Mouse (Mus musculus): ENCODE results near the gene Exosc8. TPM values are rescaled to one million over a fixed set of nuclear protein-coding genes. Genes with fewer than 3 reads are reported as not detected.

Gene Exosc8
- polyA plus RNA-seq, 1 experiment from 2014 or later: 69.7 TPM

DNA sequence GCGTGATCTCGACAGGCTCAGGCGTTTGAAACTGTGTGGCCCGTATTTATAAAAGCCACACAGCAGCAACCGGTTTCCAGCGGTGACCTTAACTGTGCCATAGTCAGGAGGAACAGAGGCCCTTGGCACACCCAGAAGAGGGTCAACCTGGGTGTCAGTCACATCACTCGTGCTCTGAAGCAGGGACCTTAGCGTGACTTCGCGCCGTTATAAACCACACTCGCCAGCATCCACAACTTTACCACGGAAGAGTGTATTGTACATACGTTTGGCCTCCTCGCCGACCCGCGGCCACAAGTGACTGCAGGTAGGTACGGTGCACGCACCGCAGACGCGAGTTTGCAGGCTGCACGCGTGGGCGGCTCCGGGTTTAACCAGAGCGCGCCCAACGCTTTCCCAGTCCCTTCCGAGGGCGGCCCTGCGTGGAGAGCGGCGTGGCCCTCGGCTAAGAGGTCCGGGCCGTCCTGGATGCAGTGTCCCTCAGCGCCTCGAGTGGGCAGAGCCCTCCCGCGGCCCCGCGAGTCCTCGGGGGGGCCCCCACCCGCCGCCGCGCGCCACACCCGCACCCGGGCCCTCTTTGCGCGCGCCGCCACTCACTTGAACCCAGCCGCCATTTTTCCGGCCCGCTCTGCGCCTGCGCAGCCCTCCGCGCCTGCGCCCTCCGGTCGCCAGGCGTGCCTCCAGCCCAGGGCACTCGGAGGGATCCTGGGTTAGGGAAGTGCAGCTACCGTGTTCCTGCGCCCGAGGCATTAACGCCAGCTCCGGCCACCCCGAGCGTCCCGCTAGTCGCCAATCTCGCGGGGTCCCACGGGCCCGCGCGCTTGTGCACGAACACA, 564 bp downstream of the Exosc8 start:
- H3K9ac ChIP-seq: peak overlapping the region; percentile 83
- ATAC-seq (ENCODE audit: insufficient read depth): peak; percentile 93
- no peaks in the 10 kb centered on the region for H3K27me3 ChIP-seq
- no peaks in the 10 kb centered on the region for H3K9me3 ChIP-seq (replicated peaks)
- peaks cover 44% of the 10 kb centered on the region for H3K36me3 ChIP-seq (replicated peaks)
- H3K27ac ChIP-seq (replicated peaks): peak overlapping the region; percentile 99
- peak overlapping the region; percentile 98 for H3K4me2 ChIP-seq
- under 1% methylated on average over 84 of the region's 84 CpGs for WGBS (ENCODE audit: insufficient replicate concordance)
- peaks cover 30% of the 10 kb centered on the region for H3K4me1 ChIP-seq (replicated peaks)
- peak overlapping the region; percentile 87 for H3K4me3 ChIP-seq (replicated peaks)

DNA sequence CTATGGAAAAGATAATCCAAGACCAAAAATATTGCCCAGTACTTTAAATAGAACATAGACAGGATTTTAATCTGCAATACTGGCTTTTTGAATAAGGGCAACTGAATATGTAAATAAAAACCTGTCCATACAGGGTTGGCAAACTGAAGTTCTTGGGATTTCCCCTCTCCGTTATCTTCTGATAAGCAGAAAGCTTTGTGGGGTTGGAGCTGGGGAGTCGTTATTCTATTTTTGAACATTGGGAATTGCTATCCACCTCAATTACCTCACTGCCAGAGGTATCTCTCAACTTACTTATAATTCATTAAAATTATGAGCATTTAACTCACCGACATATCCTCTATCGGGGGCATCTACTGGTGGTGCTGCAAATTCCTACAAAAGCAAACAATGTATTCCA, 2.8 kb downstream of the Exosc8 start:
- no peaks in the 10 kb centered on the region for H3K9me3 ChIP-seq (replicated peaks)
- H3K4me2 ChIP-seq: no peak overlapping the region
- WGBS (ENCODE audit: insufficient replicate concordance): 57% methylated on average over 4 of the region's 4 CpGs
- no peak overlapping the region for H3K27ac ChIP-seq (replicated peaks)
- no peak overlapping the region for H3K4me3 ChIP-seq (replicated peaks)
- peaks cover 59% of the 10 kb centered on the region for H3K36me3 ChIP-seq (replicated peaks)
- H3K27me3 ChIP-seq: no peaks in the 10 kb centered on the region
- no peak for ATAC-seq (ENCODE audit: insufficient read depth)
- H3K9ac ChIP-seq: no peak overlapping the region
- peaks cover 30% of the 10 kb centered on the region for H3K4me1 ChIP-seq (replicated peaks)

DNA sequence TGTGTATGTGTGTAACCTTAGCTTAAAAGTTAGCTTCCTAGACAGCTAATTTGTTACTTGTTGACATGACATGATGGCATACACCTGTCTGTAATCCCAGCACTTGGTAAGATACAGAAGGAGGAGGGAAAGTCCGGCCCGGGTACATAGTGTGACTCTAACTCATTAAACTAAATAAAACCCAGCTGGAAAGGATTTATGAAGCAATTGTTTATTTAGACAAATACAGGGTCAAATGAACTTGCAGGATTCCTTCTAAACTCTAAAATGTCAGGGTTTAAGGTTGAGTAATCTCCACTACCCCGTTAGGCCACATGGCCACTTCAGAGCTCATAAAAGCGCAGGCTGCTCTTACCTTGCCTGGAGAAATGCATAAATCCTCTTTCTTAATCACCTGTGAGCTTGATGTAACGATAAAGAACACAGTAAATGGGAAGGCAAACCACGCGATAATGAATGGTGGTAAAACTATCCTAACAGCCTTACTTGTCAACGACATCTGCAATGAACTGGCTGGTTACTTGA, 3.5 kb downstream of the Exosc8 start:
- Histone ChIP-seq H3K4me3 (replicated peaks) (no peak overlapping the region), H3K27ac (replicated peaks) (no peak overlapping the region), H3K9ac (no peak overlapping the region), H3K36me3 (replicated peaks) (peaks cover 66% of the 10 kb centered on the region), H3K27me3 (no peaks in the 10 kb centered on the region), H3K4me1 (replicated peaks) (peaks cover 30% of the 10 kb centered on the region), H3K9me3 (replicated peaks) (no peaks in the 10 kb centered on the region), H3K4me2 (no peak overlapping the region)
- no peak for ATAC-seq (ENCODE audit: insufficient read depth)
- 84% methylated on average over 8 of the region's 8 CpGs for WGBS (ENCODE audit: insufficient replicate concordance)

GRCm38 (mm10) chr3:54728100-54728499, 7.1 kb downstream of the Exosc8 start:
- Histone ChIP-seq H3K9ac (no peak overlapping the region), H3K27ac (replicated peaks) (no peak overlapping the region), H3K4me3 (replicated peaks) (no peak overlapping the region), H3K36me3 (replicated peaks) (peaks cover 81% of the 10 kb centered on the region), H3K4me1 (replicated peaks) (peaks cover 24% of the 10 kb centered on the region), H3K4me2 (no peak overlapping the region), H3K9me3 (replicated peaks) (no peaks in the 10 kb centered on the region), H3K27me3 (no peaks in the 10 kb centered on the region)
- WGBS (ENCODE audit: insufficient replicate concordance): 81% methylated on average over 6 of the region's 6 CpGs
- no peak for ATAC-seq (ENCODE audit: insufficient read depth)

- Histone ChIP-seq H3K36me3 (replicated peaks) (peaks cover 81% of the 10 kb centered on the region), H3K9me3 (replicated peaks) (no peaks in the 10 kb centered on the region), H3K4me3 (replicated peaks) (no peak overlapping the region), H3K27ac (replicated peaks) (no peak overlapping the region), H3K9ac (no peak overlapping the region), H3K4me2 (no peak overlapping the region), H3K4me1 (replicated peaks) (peaks cover 22% of the 10 kb centered on the region), H3K27me3 (no peaks in the 10 kb centered on the region)
- no peak for ATAC-seq (ENCODE audit: insufficient read depth)
- WGBS (ENCODE audit: insufficient replicate concordance): 85% methylated on average over 2 of the region's 2 CpGs
Measured at GRCm38 (mm10) chr3:54727588-54727987, 7.6 kb downstream of the Exosc8 start.

- no peaks in the 10 kb centered on the region for H3K9me3 ChIP-seq (replicated peaks)
- H3K27ac ChIP-seq (replicated peaks): no peak overlapping the region
- H3K4me2 ChIP-seq: no peak overlapping the region
- whole genome bisulfite sequencing (ENCODE audit: insufficient replicate concordance): 63% methylated on average over 2 of the region's 2 CpGs
- no peak overlapping the region for H3K4me3 ChIP-seq (replicated peaks)
- peaks cover 16% of the 10 kb centered on the region for H3K4me1 ChIP-seq (replicated peaks)
- H3K27me3 ChIP-seq: no peaks in the 10 kb centered on the region
- no peak overlapping the region for H3K9ac ChIP-seq
- peaks cover 79% of the 10 kb centered on the region for H3K36me3 ChIP-seq (replicated peaks)
- ATAC-seq (ENCODE audit: insufficient read depth): no peak
Measured at GRCm38 (mm10) chr3:54725344-54725743, 9.8 kb downstream of the Exosc8 start.

DNA sequence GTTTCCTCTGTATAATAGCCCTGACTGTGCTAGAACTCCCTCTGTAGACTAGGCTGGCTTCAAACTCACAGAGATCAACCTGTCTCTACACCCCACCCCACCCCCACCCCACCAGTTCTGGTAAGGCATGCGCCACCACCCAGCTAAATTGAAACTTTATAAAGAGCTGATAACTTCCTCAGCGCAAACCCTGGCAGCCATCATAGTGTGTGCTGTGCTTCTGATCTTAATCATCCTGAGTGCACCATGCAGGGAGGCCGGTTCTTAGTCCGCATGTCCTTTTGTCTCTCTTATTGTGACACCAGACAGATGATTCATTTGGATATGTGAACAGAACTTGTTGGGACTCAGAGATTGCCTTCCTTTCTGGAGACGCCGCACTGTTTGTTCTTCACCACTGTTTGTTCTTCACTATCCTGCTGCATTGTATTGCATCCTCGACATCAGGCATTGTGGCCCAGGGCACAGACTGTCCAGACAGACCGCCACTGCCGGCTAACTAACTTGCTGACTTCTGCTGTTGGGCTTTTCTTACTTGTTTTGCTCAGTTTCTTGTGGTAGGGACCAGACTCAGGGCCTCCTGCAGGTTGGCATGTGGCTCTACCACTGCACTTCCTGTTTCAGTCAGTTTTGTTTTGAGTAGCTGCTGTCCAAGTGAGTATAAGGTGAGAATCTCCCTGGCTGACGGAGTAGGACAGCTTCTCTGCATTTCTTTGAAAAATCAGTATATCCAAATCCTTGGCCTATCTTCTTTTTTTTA, 11.3 kb downstream of the Exosc8 start:
- H3K9me3 ChIP-seq (replicated peaks): no peaks in the 10 kb centered on the region
- H3K36me3 ChIP-seq (replicated peaks): peaks cover 71% of the 10 kb centered on the region
- H3K27me3 ChIP-seq: no peaks in the 10 kb centered on the region
- H3K9ac ChIP-seq: no peak overlapping the region
- H3K4me1 ChIP-seq (replicated peaks): peaks cover 16% of the 10 kb centered on the region
- no peak for ATAC-seq (ENCODE audit: insufficient read depth)
- H3K4me3 ChIP-seq (replicated peaks): no peak overlapping the region
- H3K4me2 ChIP-seq: no peak overlapping the region
- WGBS (ENCODE audit: insufficient replicate concordance): 52% methylated on average over 10 of the region's 10 CpGs
- H3K27ac ChIP-seq (replicated peaks): no peak overlapping the region

DNA sequence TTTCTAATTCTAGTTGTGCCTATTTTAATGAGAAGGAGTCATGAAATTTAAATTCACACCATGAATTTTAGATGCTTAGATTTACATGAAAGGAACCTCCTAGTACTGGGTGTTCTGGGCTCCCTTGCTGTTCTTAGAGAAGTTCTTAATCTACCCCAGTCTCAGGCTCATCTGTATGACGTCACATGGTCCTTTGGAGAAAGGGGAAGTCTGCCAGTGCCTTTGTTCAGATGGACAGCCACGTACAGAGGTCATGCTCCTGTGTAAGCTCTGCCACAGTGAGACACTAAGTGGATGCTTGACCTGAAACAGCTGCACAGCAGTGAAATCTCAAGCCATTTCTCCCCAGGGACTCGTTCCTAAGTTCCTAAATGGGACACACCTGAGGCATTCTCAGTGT, 16.2 kb downstream of the Exosc8 start:
- 47% methylated on average over 3 of the region's 3 CpGs for WGBS (ENCODE audit: insufficient replicate concordance)
- no peaks in the 10 kb centered on the region for H3K27me3 ChIP-seq
- peaks cover 81% of the 10 kb centered on the region for H3K36me3 ChIP-seq (replicated peaks)
- ATAC-seq (ENCODE audit: insufficient read depth): no peak
- H3K4me2 ChIP-seq: no peak overlapping the region
- peaks cover 12% of the 10 kb centered on the region for H3K4me1 ChIP-seq (replicated peaks)
- H3K4me3 ChIP-seq (replicated peaks): no peak overlapping the region
- no peak overlapping the region for H3K9ac ChIP-seq
- H3K9me3 ChIP-seq (replicated peaks): no peaks in the 10 kb centered on the region
- H3K27ac ChIP-seq (replicated peaks): no peak overlapping the region

- H3K27ac ChIP-seq (replicated peaks): no peak overlapping the region
- H3K4me2 ChIP-seq: no peak overlapping the region
- H3K4me1 ChIP-seq (replicated peaks): no peaks in the 10 kb centered on the region
- no peak for ATAC-seq (ENCODE audit: insufficient read depth)
- no peak overlapping the region for H3K9ac ChIP-seq
- 78% methylated on average over 6 of the region's 6 CpGs for WGBS (ENCODE audit: insufficient replicate concordance)
- peaks cover 72% of the 10 kb centered on the region for H3K36me3 ChIP-seq (replicated peaks)
- H3K9me3 ChIP-seq (replicated peaks): no peaks in the 10 kb centered on the region
- no peaks in the 10 kb centered on the region for H3K27me3 ChIP-seq
- no peak overlapping the region for H3K4me3 ChIP-seq (replicated peaks)
Measured at GRCm38 (mm10) chr3:54717348-54717747, 17.8 kb downstream of the Exosc8 start.

DNA sequence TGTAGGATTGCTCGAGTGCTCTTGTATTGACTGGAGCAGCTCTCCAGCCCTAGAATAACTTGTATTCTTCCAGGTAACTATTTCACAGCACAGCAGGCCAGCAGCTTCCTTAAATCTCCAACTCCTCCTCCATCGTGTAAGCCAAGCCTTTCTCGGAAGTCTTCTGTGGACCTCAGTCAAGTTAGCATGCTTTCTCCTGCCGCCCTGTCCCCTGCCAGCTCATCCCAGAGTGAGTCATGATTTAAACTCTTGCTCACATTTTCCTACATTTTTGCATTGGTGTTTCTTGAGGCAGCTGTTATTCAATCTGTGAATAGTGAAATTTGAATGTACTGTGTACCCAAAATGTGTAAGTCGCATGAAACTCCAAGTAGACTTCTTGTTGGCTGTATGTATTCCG, 19.7 kb downstream of the Exosc8 start:
- Histone ChIP-seq H3K4me3 (replicated peaks) (no peak overlapping the region), H3K9me3 (replicated peaks) (no peaks in the 10 kb centered on the region), H3K27ac (replicated peaks) (no peak overlapping the region), H3K4me2 (no peak overlapping the region), H3K9ac (no peak overlapping the region), H3K36me3 (replicated peaks) (peaks cover 73% of the 10 kb centered on the region), H3K27me3 (no peaks in the 10 kb centered on the region), H3K4me1 (replicated peaks) (no peaks in the 10 kb centered on the region)
- 85% methylated on average over 6 of the region's 6 CpGs for WGBS (ENCODE audit: insufficient replicate concordance)
- ATAC-seq (ENCODE audit: insufficient read depth): no peak

DNA sequence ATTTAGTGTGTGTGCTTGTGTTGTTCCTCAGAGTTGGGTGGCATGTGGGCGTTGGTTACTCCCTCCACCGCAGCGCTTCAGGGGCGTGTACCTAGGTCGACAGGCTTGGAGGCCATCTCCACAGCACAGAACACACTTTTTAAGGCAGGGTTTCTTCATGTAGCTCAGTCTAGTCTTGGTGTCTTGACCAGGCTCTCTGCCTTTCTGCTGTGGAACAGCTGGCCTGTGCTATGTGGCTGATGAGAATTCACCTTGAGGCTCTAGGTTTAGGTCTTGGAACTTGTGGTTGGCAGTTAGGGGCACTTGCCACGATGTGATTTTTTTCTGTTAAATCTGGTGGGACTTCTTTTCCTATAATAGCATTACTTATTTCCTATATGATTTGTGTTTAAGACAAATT, 20.9 kb downstream of the Exosc8 start, which contains the start of gene Gm21958:
TSS of gene Gm21958 (minus strand) at position 101 of the 400 bp plus-strand sequence.
- Histone ChIP-seq H3K27ac (replicated peaks) (no peak within 1 kb of the TSS), H3K4me2 (no peak within 1 kb of the TSS), H3K27me3 (no peaks in the 10 kb centered on the region), H3K4me1 (replicated peaks) (no peaks in the 10 kb centered on the region), H3K9me3 (replicated peaks) (no peaks in the 10 kb centered on the region), H3K4me3 (replicated peaks) (no peak within 1 kb of the TSS), H3K9ac (no peak within 1 kb of the TSS), H3K36me3 (replicated peaks) (peaks cover 79% of the 10 kb centered on the region)
- WGBS (ENCODE audit: insufficient replicate concordance): 70% methylated on average over 6 of the region's 6 CpGs
- ATAC-seq (ENCODE audit: insufficient read depth): no peak
